Mouse (Mus musculus) splenic B cell, adult 2 months (primary cell): Measurements from ENCODE around the gene Nat10.

ENCODE experiments used
- DNase-seq: peaks from one replicate; pipeline ENCODE4 v3.0.0-alpha.2; 2011; ENCODE audit warnings: low read depth, low spot score
- H3K27me3 ChIP-seq: 2 replicates; pipeline ENCODE4 v1.6.1; 2012; ENCODE audit warnings: mild to moderate bottlenecking, low read length, moderate library complexity, mixed read lengths; ENCODE audit not compliant: control insufficient read depth, poor library complexity, insufficient read depth, severe bottlenecking
- H3K36me3 ChIP-seq: 2 replicates; pipeline ENCODE4 v1.6.1; 2012; ENCODE audit warnings: mild to moderate bottlenecking, low read length, moderate library complexity, mixed read lengths; ENCODE audit not compliant: control insufficient read depth, poor library complexity, insufficient read depth, severe bottlenecking

The Nat10 gene

DNA sequence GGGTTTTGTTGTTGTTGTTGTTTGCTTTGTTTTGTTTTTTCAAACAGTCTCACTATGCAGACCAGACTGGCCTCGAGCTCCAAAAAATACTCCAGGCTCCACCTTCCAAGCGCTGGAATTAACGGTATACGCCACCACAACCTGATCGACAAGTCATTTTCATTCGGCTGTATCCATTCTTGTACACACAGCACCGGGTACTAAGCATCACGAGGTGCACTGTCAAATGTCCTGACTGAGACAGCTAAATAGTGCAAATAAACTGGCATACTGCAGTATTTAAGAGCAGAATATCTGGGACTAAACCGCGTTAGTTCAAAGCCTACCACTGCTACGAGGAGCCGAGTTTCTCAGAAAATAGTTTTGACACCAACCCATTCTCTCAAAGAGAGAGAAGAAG lies 649 bp downstream of the Nat10 start:
- no peaks in the 10 kb centered on the region for H3K27me3 ChIP-seq
- no peaks in the 10 kb centered on the region for H3K36me3 ChIP-seq
- peak; percentile 33 for DNase-seq

DNA sequence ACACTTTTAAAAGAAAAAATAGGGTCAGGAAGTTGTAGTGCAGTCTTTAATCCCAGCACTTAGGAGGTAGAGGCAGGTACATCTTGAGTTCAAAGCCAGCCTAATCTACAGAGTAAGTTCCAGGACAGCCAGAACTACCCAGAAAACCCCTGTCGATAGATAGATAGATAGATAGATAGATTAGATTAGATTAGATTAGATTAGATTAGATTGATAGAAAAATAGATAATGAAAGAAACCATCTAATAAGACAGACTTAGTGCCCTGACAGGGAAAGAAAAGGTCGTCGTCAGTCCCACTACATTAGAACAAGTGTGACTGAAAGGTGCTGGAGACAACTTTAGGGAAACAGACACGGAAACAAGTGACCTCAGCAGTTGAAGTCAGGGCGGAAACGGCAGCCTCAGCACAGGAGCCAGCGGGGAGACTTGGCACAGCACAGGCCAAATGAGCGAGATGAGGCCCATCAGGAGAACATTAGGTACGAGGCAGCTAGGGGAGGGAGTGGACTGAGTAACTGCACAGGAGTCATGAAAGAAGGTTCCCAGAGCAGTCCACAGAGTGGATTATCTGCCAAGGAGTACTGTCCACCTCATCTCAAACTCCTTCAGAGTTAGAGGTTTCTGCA lies 5.5 kb downstream of the Nat10 start:
- H3K27me3 ChIP-seq, result no peaks in the 10 kb centered on the region
- DNase-seq, result no peak
- H3K36me3 ChIP-seq, result peaks cover 5% of the 10 kb centered on the region

DNA sequence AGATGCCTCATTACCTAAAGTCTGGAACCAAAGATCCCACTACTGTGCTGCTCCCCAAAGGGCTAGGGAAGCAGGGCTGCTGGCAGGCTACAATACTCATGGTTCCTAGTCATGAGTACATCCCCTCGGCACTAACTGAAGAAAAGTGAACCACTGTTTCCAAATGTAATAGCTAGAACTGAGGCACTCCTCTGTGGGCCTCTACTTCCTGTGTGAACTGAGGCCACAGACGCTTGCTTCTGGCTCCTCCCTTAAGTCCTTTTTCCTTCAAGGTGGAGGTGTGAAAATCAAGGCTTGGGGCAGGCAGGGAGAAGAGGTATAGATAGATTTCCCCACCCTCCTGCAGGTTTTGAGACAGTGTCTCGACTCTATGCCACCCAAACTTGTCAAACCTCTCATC lies 6.5 kb downstream of the Nat10 start:
- H3K27me3 ChIP-seq, result no peaks in the 10 kb centered on the region
- H3K36me3 ChIP-seq, result peaks cover 5% of the 10 kb centered on the region
- DNase-seq, result no peak

DNA sequence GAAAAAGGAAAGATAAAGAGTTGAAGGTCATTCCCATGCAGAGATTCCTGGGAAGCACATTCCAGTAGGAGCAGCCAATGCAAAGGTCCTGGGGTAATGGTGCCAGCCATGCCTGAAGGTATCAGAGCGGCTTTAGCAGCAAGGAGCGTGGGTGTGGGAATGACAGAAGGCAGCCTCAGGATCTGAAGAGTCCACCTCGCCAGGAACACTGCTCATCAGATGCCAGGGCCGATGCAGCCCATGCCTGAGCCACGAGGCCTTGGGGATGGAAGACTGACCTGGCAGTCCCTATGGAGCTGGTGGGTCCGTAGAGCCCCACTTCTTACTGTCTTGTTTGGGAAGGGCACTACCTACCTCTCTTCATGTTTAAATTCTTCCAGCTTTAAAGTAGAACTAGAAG lies 9.3 kb downstream of the Nat10 start:
- Histone ChIP-seq H3K27me3 (no peaks in the 10 kb centered on the region), H3K36me3 (peaks cover 10% of the 10 kb centered on the region)
- DNase-seq, result no peak

DNA sequence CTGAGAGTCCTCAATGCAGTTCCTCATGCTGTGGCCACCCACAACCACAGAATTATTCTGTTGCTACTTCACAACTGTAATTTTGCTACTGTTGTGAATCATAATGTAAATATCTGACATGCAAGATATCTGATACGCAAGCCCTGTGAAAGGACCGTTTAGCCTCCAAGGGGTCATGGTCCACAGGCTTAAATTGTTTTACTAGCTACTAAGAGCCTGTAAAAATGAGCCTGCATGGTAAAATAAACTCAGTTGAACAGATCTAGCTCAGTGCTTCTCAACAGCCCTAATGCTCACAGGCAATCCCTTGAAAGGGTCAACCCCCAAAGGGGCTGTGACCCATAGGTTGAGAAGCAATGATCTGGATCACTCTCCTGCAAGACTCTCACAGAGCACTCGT lies 12.0 kb downstream of the Nat10 start:
- Histone ChIP-seq H3K27me3 (no peaks in the 10 kb centered on the region), H3K36me3 (peaks cover 8% of the 10 kb centered on the region)
- DNase-seq, result no peak

DNA sequence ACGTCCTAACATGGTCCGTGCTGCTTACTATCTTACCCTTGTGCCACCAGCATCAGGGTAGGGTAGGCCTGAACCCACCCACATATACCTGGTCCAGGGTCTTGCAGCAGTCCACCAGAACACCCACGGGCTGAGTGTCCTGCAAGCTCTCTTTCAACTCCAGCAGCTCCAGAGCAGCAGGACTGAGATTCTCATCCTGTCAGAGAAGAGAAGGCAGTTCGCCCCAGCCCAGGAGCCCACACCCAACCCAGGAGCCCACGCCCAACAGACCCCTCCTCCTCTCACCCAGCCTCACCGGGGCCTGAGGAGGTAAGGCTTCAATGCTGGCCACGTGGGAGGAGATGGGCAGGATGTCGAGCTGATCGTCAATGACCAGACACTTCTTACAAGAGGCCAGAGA lies 13.2 kb downstream of the Nat10 start:
- peaks cover 8% of the 10 kb centered on the region for H3K36me3 ChIP-seq
- no peak for DNase-seq
- no peaks in the 10 kb centered on the region for H3K27me3 ChIP-seq

DNA sequence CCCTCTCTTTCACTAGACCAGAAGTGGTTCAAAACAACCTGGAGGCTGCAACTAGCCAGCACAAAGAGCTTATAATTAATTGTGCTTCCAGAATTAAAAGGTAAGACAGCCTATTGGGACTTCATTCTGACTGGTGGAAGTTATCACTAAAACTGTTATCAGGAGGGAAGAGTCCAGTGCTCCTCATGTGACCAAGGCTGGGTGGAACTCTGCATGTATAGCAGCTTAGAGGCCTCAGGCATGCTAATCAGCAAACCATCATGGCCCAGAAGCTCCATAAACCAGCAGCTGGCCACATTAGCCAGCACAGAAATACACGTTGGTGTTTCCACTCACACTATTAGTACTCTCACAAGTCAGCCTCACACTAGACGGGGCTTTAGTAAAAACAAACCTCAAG lies 14.3 kb downstream of the Nat10 start:
- H3K36me3 ChIP-seq, result peaks cover 4% of the 10 kb centered on the region
- no peaks in the 10 kb centered on the region for H3K27me3 ChIP-seq
- DNase-seq, result no peak

DNA sequence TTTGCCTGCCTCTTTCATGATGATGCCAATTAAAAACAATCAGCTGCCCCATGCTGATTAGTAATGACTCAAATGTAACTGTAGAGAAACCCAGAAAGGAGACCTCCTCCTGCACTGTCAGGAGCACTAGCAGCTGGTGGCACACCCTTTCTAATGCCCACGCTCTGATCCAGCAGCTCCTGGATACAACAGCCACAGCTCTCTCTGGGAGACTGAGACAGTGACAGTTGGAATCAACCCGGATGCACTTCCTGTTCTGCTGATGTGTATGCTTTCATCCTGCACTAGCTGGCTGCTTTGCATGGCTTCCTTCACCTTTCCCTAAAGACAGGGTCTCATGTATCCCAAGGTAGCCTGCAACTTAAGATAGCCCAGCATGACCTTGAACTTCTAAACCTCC lies 15.0 kb downstream of the Nat10 start:
- Histone ChIP-seq H3K36me3 (peaks cover 4% of the 10 kb centered on the region), H3K27me3 (no peaks in the 10 kb centered on the region)
- no peak for DNase-seq

DNA sequence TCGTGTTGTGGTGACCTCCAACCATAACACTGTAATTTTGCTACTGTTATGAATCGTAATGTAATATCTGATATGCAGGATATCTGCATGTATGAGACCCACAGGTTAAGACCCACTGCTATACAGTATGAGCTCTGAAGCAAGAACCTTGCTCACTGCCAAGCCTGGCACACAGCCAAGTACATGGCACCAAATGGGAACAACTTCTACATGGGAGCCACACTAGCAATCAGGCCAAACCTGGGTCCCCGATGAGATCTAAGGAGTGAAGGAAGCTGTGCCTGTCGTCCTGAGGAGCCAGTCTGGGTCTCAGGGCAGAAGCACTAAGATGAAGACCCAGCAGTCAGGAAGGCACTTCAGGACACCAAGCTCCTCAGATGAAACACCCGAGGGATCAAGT lies 15.6 kb downstream of the Nat10 start:
- no peak for DNase-seq
- Histone ChIP-seq H3K27me3 (no peaks in the 10 kb centered on the region), H3K36me3 (peaks cover 5% of the 10 kb centered on the region)

DNA sequence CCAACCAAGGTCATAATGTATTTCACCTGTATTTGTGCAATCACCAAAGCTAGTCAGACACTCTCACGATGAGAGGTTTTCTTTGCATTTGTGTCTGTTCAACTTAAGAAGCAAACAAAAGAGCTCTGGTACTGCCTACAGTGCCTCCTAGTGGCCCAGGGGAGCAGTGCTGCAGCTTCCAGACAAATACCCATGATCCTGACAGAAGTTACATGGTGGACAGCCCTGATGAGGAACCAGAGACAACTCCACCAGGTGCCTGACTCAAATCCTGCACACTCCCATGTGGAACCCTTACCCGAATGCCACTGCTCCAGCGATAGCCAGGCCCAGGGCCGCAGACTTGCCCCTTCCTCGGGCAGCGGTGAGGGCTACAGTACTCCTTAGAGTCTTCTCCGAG lies 17.1 kb downstream of the Nat10 start:
- Histone ChIP-seq H3K27me3 (no peaks in the 10 kb centered on the region), H3K36me3 (peaks cover 5% of the 10 kb centered on the region)
- peak; percentile 76 for DNase-seq

DNA sequence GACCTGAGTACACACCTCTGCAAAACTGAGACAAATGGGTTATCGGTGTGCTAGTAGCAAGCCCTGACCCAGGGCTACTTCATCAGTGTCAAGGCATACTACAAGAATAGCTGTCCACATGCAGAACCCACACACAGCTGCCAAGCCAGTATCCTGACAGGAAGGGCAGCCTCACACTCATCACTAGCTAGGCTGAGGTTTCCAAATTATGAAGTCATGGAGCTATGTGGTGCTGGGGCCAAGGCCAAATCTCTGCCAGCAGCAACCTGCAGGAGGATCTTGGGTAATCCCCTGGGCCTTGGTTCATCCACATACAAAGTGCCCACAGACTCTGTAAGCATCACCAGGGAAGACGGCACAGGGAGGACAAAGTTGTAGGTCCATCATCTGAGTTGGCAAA lies 17.5 kb downstream of the Nat10 start:
- DNase-seq, result no peak
- Histone ChIP-seq H3K36me3 (peaks cover 5% of the 10 kb centered on the region), H3K27me3 (no peaks in the 10 kb centered on the region)

DNA sequence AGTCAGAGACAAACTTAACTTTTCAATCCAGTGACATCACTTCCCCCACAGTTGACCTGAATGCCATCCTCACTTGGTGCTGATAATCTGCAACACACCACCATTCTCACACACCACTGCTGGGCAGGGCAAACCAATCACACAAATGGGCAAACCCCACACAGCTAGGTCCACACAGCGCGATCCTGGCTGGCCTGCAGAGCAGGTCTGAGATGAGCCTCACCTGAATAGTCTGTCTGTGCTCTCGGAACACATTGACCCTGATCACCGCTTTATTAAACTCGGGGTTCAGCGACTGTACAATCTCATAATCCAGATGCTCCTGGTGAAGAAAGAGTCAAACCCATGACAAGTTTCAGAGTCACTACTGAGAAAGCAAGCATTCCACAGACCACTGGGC lies 18.2 kb downstream of the Nat10 start:
- H3K36me3 ChIP-seq, result peaks cover 3% of the 10 kb centered on the region
- no peaks in the 10 kb centered on the region for H3K27me3 ChIP-seq
- no peak for DNase-seq

DNA sequence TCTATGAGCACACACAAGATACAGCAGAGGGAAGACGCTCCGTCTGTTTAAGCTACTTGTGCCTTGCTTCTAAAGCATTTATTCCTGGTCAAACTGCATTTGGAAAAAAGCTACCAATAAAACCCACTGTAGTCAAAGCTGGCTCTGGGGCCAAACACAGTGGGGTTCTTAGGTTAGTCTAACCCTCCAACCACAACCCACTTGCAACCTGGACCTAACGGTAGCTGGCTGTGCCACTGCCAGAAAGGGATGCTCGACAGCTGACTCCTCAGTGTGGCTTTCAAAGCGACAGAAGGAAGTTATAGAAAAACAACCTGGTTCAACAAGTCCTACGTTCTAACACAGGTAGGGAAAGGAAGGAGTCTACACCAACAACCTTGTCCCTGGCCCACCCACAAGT lies 29.6 kb downstream of the Nat10 start:
- Histone ChIP-seq H3K36me3 (peaks cover 4% of the 10 kb centered on the region; the same call in 1 of the 2 replicates), H3K27me3 (no peaks in the 10 kb centered on the region)
- DNase-seq, result no peak

DNA sequence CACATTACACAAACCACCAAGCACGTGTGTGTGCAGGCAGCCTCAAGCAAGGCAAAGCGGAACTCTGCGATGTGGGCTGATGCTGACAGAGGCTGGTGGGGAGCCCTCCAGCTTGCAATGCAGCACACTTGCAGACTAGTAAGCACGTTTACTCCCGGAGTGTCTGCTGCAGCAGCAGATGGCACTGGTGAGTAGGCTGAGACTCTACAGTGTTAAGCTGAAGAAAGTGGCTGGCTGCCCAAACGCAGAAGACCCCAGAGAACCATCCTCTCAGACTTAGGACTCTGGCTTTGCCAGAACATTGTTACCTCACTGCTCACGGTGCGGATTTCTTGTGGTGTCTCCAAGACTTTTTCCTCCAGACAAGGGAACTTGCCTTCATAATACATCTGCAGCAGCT lies 30.1 kb downstream of the Nat10 start:
- H3K36me3 ChIP-seq, result peaks cover 4% of the 10 kb centered on the region; the same call in 1 of the 2 replicates
- no peak for DNase-seq
- no peaks in the 10 kb centered on the region for H3K27me3 ChIP-seq

DNA sequence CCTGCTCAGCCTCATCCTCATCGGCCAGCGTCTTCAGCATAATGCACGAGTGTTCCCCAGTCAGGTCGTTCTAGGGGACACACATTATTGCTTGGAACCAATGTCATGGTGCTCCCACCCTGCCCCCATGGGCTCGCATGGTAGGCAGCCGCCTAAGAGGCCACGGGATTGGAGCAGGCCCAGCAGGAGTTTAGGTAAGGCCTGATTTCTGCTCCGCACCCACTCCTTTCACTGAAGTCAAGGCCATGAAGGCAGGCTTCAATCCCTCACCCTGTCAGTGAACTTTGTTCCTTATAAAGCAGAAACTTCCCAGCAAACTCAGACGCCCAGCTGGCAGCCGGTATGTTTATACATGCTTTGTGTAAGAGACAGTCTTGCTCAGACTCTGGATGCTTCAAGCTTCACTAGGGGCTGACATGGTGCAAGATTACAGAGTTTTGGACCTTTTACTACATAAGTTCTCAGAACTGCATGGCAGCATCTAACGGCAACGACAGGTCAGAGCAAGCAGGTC lies 33.0 kb downstream of the Nat10 start:
- DNase-seq, result no peak

DNA sequence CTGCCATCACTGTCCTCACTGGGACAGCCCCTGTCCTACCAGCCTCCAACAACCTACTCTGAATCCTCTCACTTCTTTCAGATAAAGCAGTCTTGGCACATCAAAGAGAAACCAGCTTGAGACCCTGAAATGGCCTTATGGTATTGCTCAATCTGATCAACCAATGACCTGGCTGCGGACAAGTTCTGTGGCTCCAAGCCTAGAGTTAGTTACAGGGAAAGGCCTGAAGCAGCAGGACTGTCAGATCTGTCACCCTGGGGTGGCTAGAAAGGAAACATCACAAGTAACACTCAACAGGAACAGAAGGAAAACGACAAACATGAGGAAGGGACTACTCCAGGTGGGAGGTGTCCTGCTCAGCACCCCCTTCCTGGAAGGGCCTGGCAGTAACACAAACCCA lies 36.5 kb downstream of the Nat10 start:
- H3K27me3 ChIP-seq, result no peaks in the 10 kb centered on the region
- no peak for DNase-seq
- H3K36me3 ChIP-seq, result peaks cover 5% of the 10 kb centered on the region; the same call in 1 of the 2 replicates

More for the DNA sequence above, 33.0 kb downstream of the Nat10 start:
- Histone ChIP-seq H3K27me3 (no peaks in the 10 kb centered on the region), H3K36me3 (peaks cover 5% of the 10 kb centered on the region; the same call in 1 of the 2 replicates)
